Mouse (Mus musculus) heart, embryonic 16.5 days (tissue): ENCODE results near the gene Insig2. TPM values are rescaled to one million over a fixed set of nuclear protein-coding genes. Genes with fewer than 3 reads are reported as not detected.

Experiments
- ATAC-seq: fragments of 200-750 bp; cut with Nextera tagmentation; replicated peaks from 2 replicates; pipeline ENCODE4 v1.8.0; 2017; ENCODE audit warnings: moderate number of reproducible peaks; ENCODE audit not compliant: insufficient read depth, low FRiP score; ENCODE audit errors: extremely low read depth
- H3K27ac ChIP-seq: fragments of 300-500 bp; sonication (generic); 2 replicates; pipeline ENCODE4 v1.5.1; 2014; ENCODE audit warnings: mild to moderate bottlenecking, low read length, control low read depth, moderate library complexity
- H3K27me3 ChIP-seq: fragments of 300-500 bp; sonication (generic); 2 replicates; pipeline ENCODE4 v1.6.1; 2014; ENCODE audit warnings: low read length, mixed read lengths; ENCODE audit not compliant: control insufficient read depth, insufficient read depth
- H3K36me3 ChIP-seq: fragments of 300-500 bp; sonication (generic); 2 replicates; pipeline ENCODE4 v1.6.1; 2014; ENCODE audit not compliant: control insufficient read depth, insufficient read depth
- H3K4me1 ChIP-seq: fragments of 300-500 bp; sonication (generic); 2 replicates; pipeline ENCODE4 v1.6.1; 2014; ENCODE audit warnings: low read length, mixed read lengths; ENCODE audit not compliant: control insufficient read depth, insufficient read depth
- H3K4me2 ChIP-seq: fragments of 300-500 bp; sonication (generic); 2 replicates; pipeline ENCODE4 v1.6.1; 2014; ENCODE audit warnings: low read depth, mild to moderate bottlenecking, control low read depth, low read length
- H3K4me3 ChIP-seq: fragments of 300-500 bp; sonication (generic); 2 replicates; pipeline ENCODE4 v1.5.1; 2014; ENCODE audit warnings: mild to moderate bottlenecking, control low read depth, low read length
- H3K9ac ChIP-seq: fragments of 300-500 bp; sonication (generic); 2 replicates; pipeline ENCODE4 v1.6.1; 2014; ENCODE audit warnings: low read length, control low read depth
- H3K9me3 ChIP-seq: fragments of 300-500 bp; sonication (generic); replicated peaks from 2 replicates; pipeline ENCODE4 v1.6.1; 2016; ENCODE audit warnings: low read length; ENCODE audit not compliant: control insufficient read depth
- WGBS: fragments of 180-500 bp; shearing (Covaris S2); extraction: QIAGEN DNeasy Blood & Tissue Kit; methylation state at CpG from one replicate; pipeline ENCODE4 v1.1.7; 2014; 5-methylcytosine and 5-hydroxymethylcytosine counted together
- polyA plus RNA-seq: library from polyadenylated mRNA; unstranded; fragments of >200 nt; fragmentation: Nextera tagmentation; extraction: Ambion mirVana; gene quantifications from 2 replicates; pipeline ENCODE4 v1.2.1, GENCODE M21; 2015

Insig2 gene
- 42.4 and 46.8 TPM in 2 replicates for polyA plus RNA-seq

GRCm38 (mm10) chr1:121332485-121332884 is at the start of gene Insig2:
Gene Insig2, minus strand, starts transcription at chr1:121332589.
- H3K4me3 ChIP-seq = no peak within 1 kb of the TSS

GRCm38 (mm10) chr1:121381562-121381961 is 49.2 kb upstream of the Insig2 start:
- H3K27me3 ChIP-seq = no peaks in the 10 kb centered on the region
- no peak for ATAC-seq
- H3K36me3 ChIP-seq = no peaks in the 10 kb centered on the region
- H3K9me3 ChIP-seq = no peaks in the 10 kb centered on the region
- H3K4me2 ChIP-seq = no peak overlapping the region
- H3K4me1 ChIP-seq = no peaks in the 10 kb centered on the region
- H3K27ac ChIP-seq = no peak overlapping the region
- H3K9ac ChIP-seq = no peak overlapping the region
- no peak overlapping the region for H3K4me3 ChIP-seq
- WGBS = 78% methylated on average over 3 of the region's 3 CpGs

More at GRCm38 (mm10) chr1:121332485-121332884, at the start of gene Insig2:
- Histone ChIP-seq H3K4me2 (no peak within 1 kb of the TSS), H3K27me3 (no peaks in the 10 kb centered on the region), H3K27ac (no peak within 1 kb of the TSS), H3K9me3 (no peaks in the 10 kb centered on the region), H3K9ac (no peak within 1 kb of the TSS), H3K4me1 (peaks cover 3% of the 10 kb centered on the region; the same call in 1 of the 2 replicates), H3K36me3 (0 out of 2 replicates have a peak, but pooled peaks cover 3% of the 10 kb centered on the region)
- no peak for ATAC-seq
- WGBS = 72% methylated on average over 1 of the region's 1 CpGs

GRCm38 (mm10) chr1:121380033-121380432 is 47.6 kb upstream of the Insig2 start:
- Histone ChIP-seq H3K4me2 (no peak overlapping the region), H3K36me3 (no peaks in the 10 kb centered on the region), H3K4me3 (no peak overlapping the region), H3K27me3 (no peaks in the 10 kb centered on the region), H3K4me1 (no peaks in the 10 kb centered on the region), H3K9ac (no peak overlapping the region), H3K27ac (no peak overlapping the region), H3K9me3 (no peaks in the 10 kb centered on the region)
- ATAC-seq = no peak
- WGBS = 62% methylated on average over 3 of the region's 3 CpGs

- 89% methylated on average over 2 of the region's 2 CpGs for WGBS
- no peaks in the 10 kb centered on the region for H3K9me3 ChIP-seq
- no peak overlapping the region for H3K4me3 ChIP-seq
- H3K27ac ChIP-seq = no peak overlapping the region
- H3K9ac ChIP-seq = no peak overlapping the region
- H3K4me2 ChIP-seq = no peak overlapping the region
- no peaks in the 10 kb centered on the region for H3K27me3 ChIP-seq
- no peak for ATAC-seq
- no peaks in the 10 kb centered on the region for H3K36me3 ChIP-seq
- no peaks in the 10 kb centered on the region for H3K4me1 ChIP-seq
These were observed 45.5 kb upstream of the Insig2 start for GRCm38 (mm10) chr1:121377901-121378300.

GRCm38 (mm10) chr1:121377410-121377809 is 45.0 kb upstream of the Insig2 start:
- no peaks in the 10 kb centered on the region for H3K4me1 ChIP-seq
- H3K4me2 ChIP-seq = no peak overlapping the region
- H3K27me3 ChIP-seq = no peaks in the 10 kb centered on the region
- no peak overlapping the region for H3K27ac ChIP-seq
- no peaks in the 10 kb centered on the region for H3K36me3 ChIP-seq
- H3K9me3 ChIP-seq = no peaks in the 10 kb centered on the region
- WGBS = 80% methylated on average over 1 of the region's 1 CpGs
- H3K9ac ChIP-seq = no peak overlapping the region
- no peak overlapping the region for H3K4me3 ChIP-seq
- no peak for ATAC-seq

GRCm38 (mm10) chr1:121373631-121374030 is 41.2 kb upstream of the Insig2 start:
- WGBS = 63% methylated on average over 2 of the region's 2 CpGs
- Histone ChIP-seq H3K4me3 (no peak overlapping the region), H3K36me3 (no peaks in the 10 kb centered on the region), H3K9ac (no peak overlapping the region), H3K27me3 (no peaks in the 10 kb centered on the region), H3K4me1 (no peaks in the 10 kb centered on the region), H3K4me2 (no peak overlapping the region), H3K9me3 (no peaks in the 10 kb centered on the region), H3K27ac (no peak overlapping the region)
- no peak for ATAC-seq

- Histone ChIP-seq H3K9ac (no peak overlapping the region), H3K27ac (no peak overlapping the region), H3K36me3 (no peaks in the 10 kb centered on the region), H3K27me3 (no peaks in the 10 kb centered on the region), H3K9me3 (no peaks in the 10 kb centered on the region), H3K4me1 (no peaks in the 10 kb centered on the region), H3K4me3 (no peak overlapping the region), H3K4me2 (no peak overlapping the region)
- WGBS = 90% methylated on average over 1 of the region's 1 CpGs
- ATAC-seq = no peak
These were observed 40.3 kb upstream of the Insig2 start for GRCm38 (mm10) chr1:121372656-121373055.

- no peak overlapping the region for H3K9ac ChIP-seq
- H3K9me3 ChIP-seq = no peaks in the 10 kb centered on the region
- H3K4me1 ChIP-seq = no peaks in the 10 kb centered on the region
- no peak overlapping the region for H3K27ac ChIP-seq
- H3K4me2 ChIP-seq = no peak overlapping the region
- WGBS = 38% methylated on average over 12 of the region's 12 CpGs
- ATAC-seq = no peak
- H3K27me3 ChIP-seq = no peaks in the 10 kb centered on the region
- H3K36me3 ChIP-seq = no peaks in the 10 kb centered on the region
- H3K4me3 ChIP-seq = no peak overlapping the region
These were observed 39.1 kb upstream of the Insig2 start for GRCm38 (mm10) chr1:121371449-121371848.

GRCm38 (mm10) chr1:121367257-121367656 is 34.9 kb upstream of the Insig2 start:
- Histone ChIP-seq H3K4me1 (no peaks in the 10 kb centered on the region), H3K4me2 (no peak overlapping the region), H3K36me3 (no peaks in the 10 kb centered on the region), H3K27me3 (no peaks in the 10 kb centered on the region), H3K27ac (no peak overlapping the region), H3K9me3 (no peaks in the 10 kb centered on the region; the same call in none of the 2 replicates), H3K9ac (no peak overlapping the region), H3K4me3 (no peak overlapping the region)
- 42% methylated on average over 9 of the region's 9 CpGs for WGBS
- no peak for ATAC-seq
